Mouse (Mus musculus) heart, postnatal 0 days (tissue): ENCODE measurements at regions not wholly inside any gene's neighbourhood (a gene's known extent, or its start where the extent isn't known, plus 50 kb on each side); places are given as distances from the start of the nearest gene placed in this dataset.

Experiments used
- CTCF ChIP-seq: IDR thresholded peaks from 2 replicates; pipeline ENCODE4 v1.5.1; 2016; ENCODE audit warnings: antibody characterized with exemption, control low read depth, low read depth
- EP300 ChIP-seq: IDR thresholded peaks from 2 replicates; pipeline ENCODE4 v1.6.1; 2016; ENCODE audit warnings: antibody characterized with exemption, low read depth

DNA sequence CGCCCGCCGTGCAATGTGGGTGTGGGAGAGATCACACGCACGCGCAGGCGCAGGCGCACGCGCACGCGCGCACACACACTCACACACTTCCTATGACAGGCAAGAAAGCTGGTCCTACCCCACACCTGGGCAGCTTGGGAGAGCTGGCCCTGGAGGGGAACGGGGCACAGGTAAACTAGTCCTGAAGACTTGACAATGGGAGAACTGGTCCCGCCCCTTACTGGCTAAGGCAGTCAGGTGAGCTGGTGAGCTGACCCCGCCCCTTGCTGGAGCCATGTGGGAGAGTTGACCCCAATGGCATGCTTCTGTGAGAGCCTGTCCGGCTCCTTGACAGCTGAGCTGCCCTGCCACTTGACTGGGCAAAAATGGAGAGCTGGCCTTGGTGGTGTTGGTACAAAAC, 159.5 kb upstream of the Arg1 start:
- TF ChIP-seq CTCF, result no peak
- TF ChIP-seq EP300, result no peak
